Mouse (Mus musculus) E14TG2a.4 (cell line): ENCODE data around the gene Mnd1.

ENCODE experiments used
- H3K27me3 ChIP-seq: 2 replicates; pipeline ENCODE4 v1.6.1; 2014; ENCODE audit warnings: low read length, control low read depth; ENCODE audit not compliant: insufficient read depth
- H3K36me3 ChIP-seq: 2 replicates; pipeline ENCODE4 v1.6.1; 2014; ENCODE audit warnings: low read length, control low read depth; ENCODE audit not compliant: insufficient read depth
- H3K4me1 ChIP-seq: replicated peaks from 2 replicates; pipeline ENCODE4 v1.6.1; 2014; ENCODE audit warnings: low read depth, low read length, control low read depth
- H3K4me3 ChIP-seq: replicated peaks from 2 replicates; pipeline ENCODE4 v1.5.1; 2014; ENCODE audit warnings: mild to moderate bottlenecking, low read length
- H3K9me3 ChIP-seq: 2 replicates; pipeline ENCODE4 v1.6.1; 2014; ENCODE audit warnings: low read length, control low read depth
- CTCF ChIP-seq: conservative IDR thresholded peaks from 2 replicates; pipeline ENCODE4 v1.5.1; 2014; ENCODE audit warnings: low read length
- NANOG ChIP-seq: IDR thresholded peaks from 2 replicates; pipeline ENCODE4 v1.6.1; 2014; ENCODE audit warnings: borderline replicate concordance, low read length, mixed read lengths
- POU5F1 ChIP-seq: IDR thresholded peaks from 2 replicates; pipeline ENCODE4 v1.6.1; 2014; ENCODE audit warnings: low read length, borderline replicate concordance

The Mnd1 gene

GRCm38 (mm10) chr3:84189629-84190173, 34.1 kb upstream of the Mnd1 start:
- TF ChIP-seq POU5F1 (no peak), NANOG (no peak), CTCF (no peak)
- H3K36me3 ChIP-seq = peaks cover 8% of the 10 kb centered on the region
- peak overlapping the region; percentile 82 for H3K4me3 ChIP-seq
- H3K9me3 ChIP-seq = peaks cover 2% of the 10 kb centered on the region; the same call in 1 of the 2 replicates
- H3K4me1 ChIP-seq = peaks cover 86% of the 10 kb centered on the region
- H3K27me3 ChIP-seq = no peaks in the 10 kb centered on the region

GRCm38 (mm10) chr3:84181717-84182116, 26.1 kb upstream of the Mnd1 start:
- Histone ChIP-seq H3K27me3 (no peaks in the 10 kb centered on the region), H3K9me3 (peaks cover 13% of the 10 kb centered on the region; the same call in 1 of the 2 replicates), H3K4me3 (peak overlapping the region; percentile 58; the same call in 1 of the 2 replicates), H3K36me3 (peaks cover 32% of the 10 kb centered on the region), H3K4me1 (peaks cover 72% of the 10 kb centered on the region)
- no peak for TF ChIP-seq CTCF
- TF ChIP-seq NANOG = peak; percentile 94
- TF ChIP-seq POU5F1 = no peak

GRCm38 (mm10) chr3:84181102-84181501, 25.5 kb upstream of the Mnd1 start:
- Histone ChIP-seq H3K4me3 (peak overlapping the region; percentile 58), H3K36me3 (peaks cover 38% of the 10 kb centered on the region), H3K4me1 (peaks cover 72% of the 10 kb centered on the region), H3K9me3 (peaks cover 13% of the 10 kb centered on the region; the same call in 1 of the 2 replicates), H3K27me3 (no peaks in the 10 kb centered on the region)
- TF ChIP-seq POU5F1 = no peak
- TF ChIP-seq NANOG = no peak
- TF ChIP-seq CTCF = no peak

GRCm38 (mm10) chr3:84180304-84180703, 24.7 kb upstream of the Mnd1 start:
- TF ChIP-seq CTCF (no peak), POU5F1 (no peak), NANOG (no peak)
- Histone ChIP-seq H3K9me3 (peaks cover 13% of the 10 kb centered on the region; the same call in 1 of the 2 replicates), H3K4me3 (peak overlapping the region; percentile 58), H3K36me3 (peaks cover 41% of the 10 kb centered on the region), H3K27me3 (no peaks in the 10 kb centered on the region), H3K4me1 (peaks cover 71% of the 10 kb centered on the region)

- H3K4me1 ChIP-seq = peaks cover 64% of the 10 kb centered on the region
- TF ChIP-seq CTCF = no peak
- TF ChIP-seq NANOG = no peak
- TF ChIP-seq POU5F1 = no peak
- no peak overlapping the region for H3K4me3 ChIP-seq
- peaks cover under 1% of the 10 kb centered on the region; the same call in 1 of the 2 replicates for H3K9me3 ChIP-seq
- peaks cover 42% of the 10 kb centered on the region for H3K36me3 ChIP-seq
- no peaks in the 10 kb centered on the region for H3K27me3 ChIP-seq
These were observed 22.2 kb upstream of the Mnd1 start for GRCm38 (mm10) chr3:84177834-84178233.

GRCm38 (mm10) chr3:84175337-84176315, 20.0 kb upstream of the Mnd1 start:
- peaks cover 63% of the 10 kb centered on the region for H3K4me1 ChIP-seq
- no peak for TF ChIP-seq POU5F1
- peak; percentile 86 for TF ChIP-seq CTCF
- no peak overlapping the region for H3K4me3 ChIP-seq
- peaks cover 59% of the 10 kb centered on the region for H3K36me3 ChIP-seq
- H3K9me3 ChIP-seq = no peaks in the 10 kb centered on the region
- H3K27me3 ChIP-seq = no peaks in the 10 kb centered on the region

GRCm38 (mm10) chr3:84173581-84174154, 18.1 kb upstream of the Mnd1 start, which contains the start of gene Gm6525:
Gene Gm6525, plus strand, starts transcription at chr3:84174104.
- H3K36me3 ChIP-seq = peaks cover 73% of the 10 kb centered on the region
- H3K4me1 ChIP-seq = peaks cover 44% of the 10 kb centered on the region
- no peaks in the 10 kb centered on the region for H3K27me3 ChIP-seq
- no peaks in the 10 kb centered on the region for H3K9me3 ChIP-seq
- H3K4me3 ChIP-seq = no peak within 1 kb of the TSS
- TF ChIP-seq NANOG (no peak), POU5F1 (no peak), CTCF (no peak)

- Histone ChIP-seq H3K4me1 (peaks cover 33% of the 10 kb centered on the region), H3K27me3 (no peaks in the 10 kb centered on the region), H3K36me3 (peaks cover 75% of the 10 kb centered on the region), H3K4me3 (peak overlapping the region; percentile 48), H3K9me3 (no peaks in the 10 kb centered on the region)
- TF ChIP-seq CTCF (no peak), NANOG (no peak), POU5F1 (no peak)
These were observed 16.8 kb upstream of the Mnd1 start for GRCm38 (mm10) chr3:84172406-84172805.
